Mouse (Mus musculus): ENCODE measurements at regions not wholly inside any gene's neighbourhood (a gene's known extent, or its start where the extent isn't known, plus 50 kb on each side); places are given as distances from the start of the nearest gene placed in this dataset.

DNA sequence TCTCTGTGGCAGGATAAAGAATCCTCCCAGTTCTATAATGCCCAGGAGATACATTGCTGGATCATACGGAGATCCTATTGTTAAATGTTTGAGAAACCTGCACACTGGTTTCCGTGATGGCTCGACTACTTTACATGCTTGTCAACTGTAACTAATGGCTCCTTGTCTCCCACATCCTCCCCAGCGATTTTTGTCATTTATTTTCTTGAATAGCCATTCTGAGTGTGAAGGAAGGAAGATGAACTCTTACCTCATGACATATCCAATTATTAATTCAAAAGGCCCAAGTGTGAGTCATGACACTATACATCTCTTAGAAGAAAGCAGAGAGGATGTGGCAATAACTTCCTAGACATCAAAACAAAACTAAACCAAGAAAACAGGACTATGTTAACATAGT is 61.2 kb upstream of the Gm45716 start:
- Histone ChIP-seq H3K4me2 (ENCODE audit: low read depth, low read length) (no peak overlapping the region), H3K27ac (replicated peaks; ENCODE audit: low read depth, low read length) (no peak overlapping the region), H3K9ac (replicated peaks; ENCODE audit: low read length) (no peak overlapping the region), H3K4me1 (ENCODE audit: control insufficient read depth, insufficient read depth, low read length) (no peaks in the 10 kb centered on the region), H3K4me3 (ENCODE audit: low read depth, low read length) (no peak overlapping the region), H3K27me3 (ENCODE audit: control insufficient read depth, insufficient read depth, low read length) (no peaks in the 10 kb centered on the region), H3K36me3 (replicated peaks; ENCODE audit: control insufficient read depth, insufficient read depth, low read depth, low read length) (no peaks in the 10 kb centered on the region), H3K9me3 (replicated peaks; ENCODE audit: control insufficient read depth, low read length) (no peaks in the 10 kb centered on the region)
- WGBS, result 78% methylated on average over 4 of the region's 4 CpGs
- ATAC-seq (replicated peaks; ENCODE audit: insufficient number of reproducible peaks, low FRiP score, low TSS enrichment, low read depth) (no peak), DNase-seq (ENCODE audit: low spot score) (no peak)

DNA sequence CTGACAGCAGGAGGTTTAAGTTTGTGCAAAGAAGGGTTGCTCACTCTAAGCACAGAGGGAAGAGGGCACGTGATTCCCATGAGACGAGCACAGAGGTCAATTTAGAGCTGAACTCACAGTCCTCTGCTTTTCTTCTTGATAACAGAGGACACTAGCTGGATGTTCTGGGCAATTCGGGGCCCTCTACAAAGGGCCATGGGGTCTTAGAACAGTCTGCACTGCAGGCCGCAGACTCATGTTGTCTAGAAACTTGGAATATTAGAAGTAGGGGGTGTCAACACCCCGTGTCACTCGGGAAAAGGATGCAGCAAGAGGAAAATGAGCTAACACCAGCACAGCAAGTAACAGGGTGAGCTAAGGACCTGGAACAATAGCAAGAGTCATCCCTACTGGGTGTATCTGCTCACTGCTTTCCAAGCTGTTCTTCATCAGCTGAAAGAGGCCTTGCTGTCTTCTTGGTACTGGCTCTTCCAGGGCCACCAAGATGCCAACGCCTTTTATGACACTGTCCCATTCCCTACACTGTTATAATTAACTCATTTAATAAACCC is 58.5 kb upstream of the Gm45716 start:
- H3K27me3 ChIP-seq (ENCODE audit: control insufficient read depth, insufficient read depth, low read length), result no peaks in the 10 kb centered on the region
- no peak overlapping the region for H3K4me2 ChIP-seq (ENCODE audit: low read depth, low read length)
- H3K9ac ChIP-seq (replicated peaks; ENCODE audit: low read length), result no peak overlapping the region
- ATAC-seq (replicated peaks; ENCODE audit: insufficient number of reproducible peaks, low FRiP score, low TSS enrichment, low read depth) (no peak), DNase-seq (ENCODE audit: low spot score) (no peak)
- H3K4me3 ChIP-seq (ENCODE audit: low read depth, low read length), result no peak overlapping the region
- no peaks in the 10 kb centered on the region for H3K36me3 ChIP-seq (replicated peaks; ENCODE audit: control insufficient read depth, insufficient read depth, low read depth, low read length)
- no peaks in the 10 kb centered on the region for H3K9me3 ChIP-seq (replicated peaks; ENCODE audit: control insufficient read depth, low read length)
- H3K27ac ChIP-seq (replicated peaks; ENCODE audit: low read depth, low read length), result no peak overlapping the region
- WGBS, result 75% methylated on average over 7 of the region's 7 CpGs
- H3K4me1 ChIP-seq (ENCODE audit: control insufficient read depth, insufficient read depth, low read length), result no peaks in the 10 kb centered on the region

DNA sequence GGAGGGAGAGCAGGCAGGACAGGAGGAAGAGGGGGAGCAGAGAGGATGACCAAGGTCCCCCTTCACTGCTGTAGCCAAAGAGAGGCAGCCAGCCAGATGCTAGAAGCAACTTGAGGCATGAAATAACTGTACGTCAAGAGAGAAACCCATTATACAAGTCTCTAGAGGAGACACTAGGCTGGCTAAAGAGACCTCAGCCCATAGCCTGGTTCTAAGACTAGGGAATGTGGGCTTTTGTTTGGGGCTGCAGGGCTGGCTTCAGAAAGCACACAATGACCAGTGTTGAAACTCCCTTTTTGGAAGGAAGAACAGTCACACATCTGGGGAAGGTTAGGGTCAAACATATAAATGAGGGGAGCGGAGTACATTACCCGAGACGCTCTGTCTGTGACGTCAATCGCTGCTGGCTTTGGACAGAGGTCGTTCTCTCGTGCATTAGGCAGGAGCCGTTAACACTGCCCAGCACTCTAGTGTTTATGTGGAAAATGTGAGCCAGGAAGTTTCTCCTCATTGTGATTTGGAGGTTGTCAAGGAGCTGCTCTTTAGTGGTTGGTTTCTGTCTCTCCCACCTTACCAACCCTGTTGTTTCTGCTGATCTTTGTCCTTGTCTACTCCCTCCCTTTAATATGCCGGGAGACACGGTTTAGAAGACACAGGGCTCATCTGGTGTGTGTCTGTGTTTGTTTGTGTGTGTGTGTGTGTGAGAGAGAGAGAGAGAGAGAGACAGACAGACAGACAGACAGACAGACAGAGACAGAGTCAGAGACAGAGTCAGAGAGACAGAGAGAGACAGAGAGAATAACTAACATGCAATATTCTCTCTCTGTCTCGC is 57.5 kb upstream of the Gm45716 start:
- Histone ChIP-seq H3K4me2 (ENCODE audit: low read depth, low read length) (no peak overlapping the region), H3K27me3 (ENCODE audit: control insufficient read depth, insufficient read depth, low read length) (no peaks in the 10 kb centered on the region), H3K9ac (replicated peaks; ENCODE audit: low read length) (no peak overlapping the region), H3K4me1 (ENCODE audit: control insufficient read depth, insufficient read depth, low read length) (no peaks in the 10 kb centered on the region), H3K27ac (replicated peaks; ENCODE audit: low read depth, low read length) (no peak overlapping the region), H3K9me3 (replicated peaks; ENCODE audit: control insufficient read depth, low read length) (no peaks in the 10 kb centered on the region), H3K36me3 (replicated peaks; ENCODE audit: control insufficient read depth, insufficient read depth, low read depth, low read length) (no peaks in the 10 kb centered on the region), H3K4me3 (ENCODE audit: low read depth, low read length) (no peak overlapping the region)
- ATAC-seq (replicated peaks; ENCODE audit: insufficient number of reproducible peaks, low FRiP score, low TSS enrichment, low read depth) (0 out of 2 replicates have a peak, but pooled peaks have one; percentile 56), DNase-seq (ENCODE audit: low spot score) (peak; percentile 69)
- 32% methylated on average over 12 of the region's 12 CpGs for WGBS

GRCm38 (mm10) chr11:90130635-90131034 is 56.8 kb upstream of the Gm45716 start:
- ATAC-seq (replicated peaks; ENCODE audit: insufficient number of reproducible peaks, low FRiP score, low TSS enrichment, low read depth), result no peak

DNA sequence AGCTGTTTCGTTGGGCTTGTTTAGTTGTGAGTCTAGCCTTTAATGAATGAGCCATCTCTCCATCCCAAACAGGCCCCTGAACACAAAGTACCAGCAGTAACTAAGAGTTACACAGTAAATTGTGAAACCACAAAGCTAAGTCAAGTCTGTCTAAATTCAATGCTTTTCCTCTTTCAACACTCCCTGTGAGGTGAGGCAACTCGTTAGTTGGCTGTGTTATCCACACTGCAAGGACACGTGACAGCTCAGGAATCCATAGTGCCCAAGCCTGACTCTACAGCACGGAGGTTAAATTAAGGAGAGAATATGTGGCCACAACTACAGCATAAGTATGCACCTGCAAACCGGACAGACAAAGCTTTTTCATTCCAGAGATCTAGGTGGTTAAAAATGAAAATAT is 54.9 kb upstream of the Gm45716 start:
- 78% methylated on average over 5 of the region's 5 CpGs for WGBS
- Histone ChIP-seq H3K27me3 (ENCODE audit: control insufficient read depth, insufficient read depth, low read length) (no peaks in the 10 kb centered on the region), H3K4me2 (ENCODE audit: low read depth, low read length) (no peak overlapping the region), H3K9me3 (replicated peaks; ENCODE audit: control insufficient read depth, low read length) (0 out of 2 replicates have a peak, but pooled peaks cover 2% of the 10 kb centered on the region), H3K27ac (replicated peaks; ENCODE audit: low read depth, low read length) (no peak overlapping the region), H3K9ac (replicated peaks; ENCODE audit: low read length) (no peak overlapping the region), H3K4me1 (ENCODE audit: control insufficient read depth, insufficient read depth, low read length) (no peaks in the 10 kb centered on the region), H3K36me3 (replicated peaks; ENCODE audit: control insufficient read depth, insufficient read depth, low read depth, low read length) (no peaks in the 10 kb centered on the region), H3K4me3 (ENCODE audit: low read depth, low read length) (no peak overlapping the region)
- DNase-seq (ENCODE audit: low spot score) (no peak), ATAC-seq (replicated peaks; ENCODE audit: insufficient number of reproducible peaks, low FRiP score, low TSS enrichment, low read depth) (no peak)

More at GRCm38 (mm10) chr11:90130635-90131034, 56.8 kb upstream of the Gm45716 start:
- Histone ChIP-seq H3K27me3 (ENCODE audit: control insufficient read depth, insufficient read depth, low read length) (no peaks in the 10 kb centered on the region), H3K27ac (replicated peaks; ENCODE audit: low read depth, low read length) (no peak overlapping the region), H3K4me2 (ENCODE audit: low read depth, low read length) (no peak overlapping the region), H3K36me3 (replicated peaks; ENCODE audit: control insufficient read depth, insufficient read depth, low read depth, low read length) (no peaks in the 10 kb centered on the region), H3K9ac (replicated peaks; ENCODE audit: low read length) (no peak overlapping the region), H3K9me3 (replicated peaks; ENCODE audit: control insufficient read depth, low read length) (0 out of 2 replicates have a peak, but pooled peaks cover 2% of the 10 kb centered on the region), H3K4me3 (ENCODE audit: low read depth, low read length) (no peak overlapping the region), H3K4me1 (ENCODE audit: control insufficient read depth, insufficient read depth, low read length) (no peaks in the 10 kb centered on the region)
- no peak for DNase-seq (ENCODE audit: low spot score)
- no CpG with 5 or more reads among the region's 1 CpGs for WGBS

GRCm38 (mm10) chr11:90136307-90136706 is 51.2 kb upstream of the Gm45716 start:
- WGBS, result 91% methylated on average over 7 of the region's 7 CpGs

More at GRCm38 (mm10) chr11:90136307-90136706, 51.2 kb upstream of the Gm45716 start:
- H3K4me3 ChIP-seq (ENCODE audit: low read depth, low read length), result no peak overlapping the region
- H3K4me1 ChIP-seq (ENCODE audit: control insufficient read depth, insufficient read depth, low read length), result no peaks in the 10 kb centered on the region
- no peak overlapping the region for H3K4me2 ChIP-seq (ENCODE audit: low read depth, low read length)
- no peaks in the 10 kb centered on the region for H3K27me3 ChIP-seq (ENCODE audit: control insufficient read depth, insufficient read depth, low read length)
- no peak overlapping the region for H3K27ac ChIP-seq (replicated peaks; ENCODE audit: low read depth, low read length)
- no peak for DNase-seq (ENCODE audit: low spot score)
- no peak for ATAC-seq (replicated peaks; ENCODE audit: insufficient number of reproducible peaks, low FRiP score, low TSS enrichment, low read depth)
- H3K9ac ChIP-seq (replicated peaks; ENCODE audit: low read length), result no peak overlapping the region
- H3K9me3 ChIP-seq (replicated peaks; ENCODE audit: control insufficient read depth, low read length), result 0 out of 2 replicates have a peak, but pooled peaks cover 2% of the 10 kb centered on the region
- no peaks in the 10 kb centered on the region for H3K36me3 ChIP-seq (replicated peaks; ENCODE audit: control insufficient read depth, insufficient read depth, low read depth, low read length)
